Comparison of ENCODE assay signal across 8 mouse cellular contexts in the genomic region with DNA sequence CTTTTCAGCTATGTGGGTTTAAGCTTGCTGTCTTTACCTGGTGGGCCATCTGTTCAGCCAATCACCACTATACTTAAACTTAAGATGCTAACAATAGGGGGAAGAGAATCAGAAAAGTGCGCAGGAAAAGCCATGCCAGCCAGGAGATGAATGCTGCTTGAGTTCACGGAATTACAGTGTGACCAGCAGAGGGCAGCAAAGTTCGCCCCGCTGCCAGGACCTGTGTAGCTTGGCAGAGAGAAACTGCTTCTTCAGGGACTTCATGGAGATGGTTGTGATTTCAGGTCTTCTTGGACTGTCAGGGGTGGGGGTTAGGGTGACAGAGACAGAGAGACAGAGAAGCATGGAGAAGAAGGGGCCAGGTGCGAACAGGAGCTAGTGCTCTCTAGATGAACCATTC.
A peak's percentile ranks its signal among the peaks of the same experiment; 100 is the strongest.
DNase-seq lines count a peak whose midpoint lies in the region; ATAC-seq and TF ChIP-seq lines count a peak whose summit lies in the region.

No protein-coding gene starts in this region.

- no peak overlapping the region for H3K4me3 ChIP-seq in heart, adult 2 months
- no peak overlapping the region for H3K4me3 ChIP-seq in kidney, adult 2 months (ENCODE audit: insufficient read depth, low read depth, low read length)

- no peaks in the 10 kb centered on the region for H3K36me3 ChIP-seq in heart, adult 2 months (ENCODE audit: control insufficient read depth, insufficient read depth, low read length)
- no peaks in the 10 kb centered on the region for H3K36me3 ChIP-seq in kidney, adult 2 months (ENCODE audit: control insufficient read depth, insufficient read depth, low read length)

- WGBS in heart, adult 2 months, result 10% methylated on average over 5 of the region's 5 CpGs
- WGBS in kidney, adult 2 months, result 9% methylated on average over 5 of the region's 5 CpGs

- H3K27ac ChIP-seq in heart, adult 2 months, result no peak overlapping the region
- H3K27ac ChIP-seq in kidney, adult 2 months (ENCODE audit: insufficient read depth, low read depth, low read length), result no peak overlapping the region

- TF ChIP-seq CTCF in heart, adult 2 months (IDR thresholded peaks at IDR 0.05), result peak; percentile 87
- peak; percentile 89 for TF ChIP-seq CTCF in kidney, adult 2 months (conservative IDR thresholded peaks at IDR 0.05; ENCODE audit: insufficient read depth, insufficient read length, low read depth, low read length)

- TF ChIP-seq POLR2A in heart, adult 2 months (IDR thresholded peaks at IDR 0.05; ENCODE audit: insufficient read depth, low read depth, low read length), result no peak
- no peak for TF ChIP-seq POLR2A in kidney, adult 2 months (IDR thresholded peaks at IDR 0.05; ENCODE audit: low read depth, low read length)

- H3K79me2 ChIP-seq in heart, adult 2 months (replicated peaks; ENCODE audit: control insufficient read depth, insufficient read depth, low read length), result no peaks in the 10 kb centered on the region

- TF ChIP-seq EP300 in heart, adult 2 months (IDR thresholded peaks at IDR 0.05; ENCODE audit: insufficient read depth, low read depth, low read length), result no peak

- H3K4me1 ChIP-seq in heart, adult 2 months (ENCODE audit: control insufficient read depth, insufficient read depth, low read length), result no peaks in the 10 kb centered on the region
- no peaks in the 10 kb centered on the region for H3K4me1 ChIP-seq in kidney, adult 2 months (ENCODE audit: control insufficient read depth, insufficient read depth, low read length)

- intact Hi-C loops in heart, adult 2 months (cut with DNase I), result no loop called here
- intact Hi-C loops in left cerebral cortex, postnatal 4 days (cut with DNase I), result no loop called here

- peak; percentile 77 for ATAC-seq in monocyte, adult 5-6 weeks (replicated peaks; ENCODE audit: insufficient number of reproducible peaks, low FRiP score, low TSS enrichment, poor library complexity, severe bottlenecking)

- peak; percentile 79 for DNase-seq in 3T3-L1 (ENCODE audit: low read depth, low spot score)
- peak; percentile 67 for DNase-seq in adrenal gland, adult 2 months
- peak; percentile 88 for DNase-seq in embryo, embryonic 10.5 days (ENCODE audit: low spot score)
- peak; percentile 59 to 71 for DNase-seq in heart, adult 2 months
- peak; percentile 68 for DNase-seq in kidney, adult 2 months
- peak; percentile 78 for DNase-seq in left cerebral cortex, postnatal 4 days
- DNase-seq in spleen, postnatal 4 days (ENCODE audit: low spot score in 2 of 2), result peak; percentile 56 to 84

- H3K27me3 ChIP-seq in heart, adult 2 months (ENCODE audit: control insufficient read depth, insufficient read depth, low read length), result no peaks in the 10 kb centered on the region
- no peaks in the 10 kb centered on the region; the same call in 1 of the 2 replicates for H3K27me3 ChIP-seq in kidney, adult 2 months (replicated peaks; ENCODE audit: control insufficient read depth, insufficient read depth, low read length)

- no peak overlapping the region for H3K9ac ChIP-seq in heart, adult 2 months (ENCODE audit: low read depth, low read length)
